Mouse (Mus musculus): Measurements from ENCODE around the gene Rgs12. TPM values are rescaled to one million over a fixed set of nuclear protein-coding genes. Genes with fewer than 3 reads are reported as not detected.

Rgs12 gene
- polyA plus RNA-seq, 1 experiment from 2014 or later = 34.4 TPM

- Histone ChIP-seq H3K9ac (ENCODE audit: low read length) (no peak overlapping the region), H3K4me3 (replicated peaks; ENCODE audit: low read length) (no peak overlapping the region), H3K27me3 (ENCODE audit: control insufficient read depth, insufficient read depth, low read length) (no peaks in the 10 kb centered on the region), H3K9me3 (replicated peaks; ENCODE audit: control insufficient read depth, low read length) (no peaks in the 10 kb centered on the region), H3K4me1 (ENCODE audit: control insufficient read depth, insufficient read depth, low read length) (no peaks in the 10 kb centered on the region), H3K36me3 (ENCODE audit: control insufficient read depth, insufficient read depth, low read length) (no peaks in the 10 kb centered on the region), H3K27ac (ENCODE audit: low read length) (no peak overlapping the region), H3K4me2 (ENCODE audit: low read depth, low read length) (no peak overlapping the region)
- WGBS = 82% methylated on average over 8 of the region's 8 CpGs
- no peak for ATAC-seq (ENCODE audit: insufficient read depth, low FRiP score)
Observed at GRCm38 (mm10) chr5:35070314-35070713, 121.1 kb downstream of the Rgs12 start.

DNA sequence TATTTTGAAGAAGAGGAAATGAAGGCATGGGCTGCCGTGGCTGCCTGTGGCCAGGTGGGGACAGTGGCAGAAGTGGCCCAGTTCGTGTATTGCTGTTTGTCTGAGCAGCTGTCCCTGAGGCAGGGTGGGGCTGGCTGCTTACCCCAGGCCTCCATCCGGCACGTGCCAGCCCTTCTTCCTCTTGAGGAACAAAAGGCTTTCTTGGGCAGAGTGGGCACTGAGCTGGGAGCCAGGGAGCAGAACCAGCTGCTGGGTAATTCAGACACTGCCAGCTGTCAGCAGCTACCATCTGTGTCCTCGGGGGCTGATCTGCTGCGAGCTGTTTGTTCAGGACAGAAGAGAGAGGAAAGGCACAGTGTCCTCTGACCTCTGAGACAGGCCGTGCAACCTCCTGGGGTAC lies 121.7 kb downstream of the Rgs12 start:
- H3K9me3 ChIP-seq (replicated peaks; ENCODE audit: control insufficient read depth, low read length) = no peaks in the 10 kb centered on the region
- H3K36me3 ChIP-seq (ENCODE audit: control insufficient read depth, insufficient read depth, low read length) = no peaks in the 10 kb centered on the region
- H3K4me3 ChIP-seq (replicated peaks; ENCODE audit: low read length) = no peak overlapping the region
- no peak overlapping the region for H3K4me2 ChIP-seq (ENCODE audit: low read depth, low read length)
- no peak for ATAC-seq (ENCODE audit: insufficient read depth, low FRiP score)
- no peaks in the 10 kb centered on the region for H3K4me1 ChIP-seq (ENCODE audit: control insufficient read depth, insufficient read depth, low read length)
- 0 out of 2 replicates have a peak overlapping the region, but pooled peaks have one; percentile 4 for H3K9ac ChIP-seq (ENCODE audit: low read length)
- H3K27ac ChIP-seq (ENCODE audit: low read length) = no peak overlapping the region
- WGBS = 51% methylated on average over 7 of the region's 7 CpGs
- no peaks in the 10 kb centered on the region for H3K27me3 ChIP-seq (ENCODE audit: control insufficient read depth, insufficient read depth, low read length)

DNA sequence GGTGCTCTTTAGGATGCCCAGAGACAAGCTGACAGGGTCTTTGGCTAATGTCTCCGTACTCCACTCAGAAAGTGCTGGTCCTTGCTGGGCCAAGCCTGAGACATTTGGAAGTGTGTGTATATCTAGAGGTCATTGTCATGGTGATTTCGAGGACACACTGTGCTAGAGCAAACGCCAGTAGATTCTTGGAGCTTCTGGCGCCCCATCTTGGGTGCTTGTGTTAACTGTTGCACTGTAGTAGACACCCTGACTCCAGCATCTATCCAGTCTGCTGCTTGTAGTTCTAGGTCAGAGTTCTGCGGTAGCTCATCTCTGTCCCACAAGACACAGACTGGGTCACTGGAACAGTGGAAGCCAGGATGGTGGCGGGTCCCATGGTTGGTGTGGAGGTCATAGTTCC lies 122.6 kb downstream of the Rgs12 start:
- ATAC-seq (ENCODE audit: insufficient read depth, low FRiP score) = no peak
- no peak overlapping the region for H3K9ac ChIP-seq (ENCODE audit: low read length)
- 88% methylated on average over 6 of the region's 6 CpGs for WGBS
- no peaks in the 10 kb centered on the region for H3K36me3 ChIP-seq (ENCODE audit: control insufficient read depth, insufficient read depth, low read length)
- H3K27me3 ChIP-seq (ENCODE audit: control insufficient read depth, insufficient read depth, low read length) = no peaks in the 10 kb centered on the region
- no peaks in the 10 kb centered on the region for H3K4me1 ChIP-seq (ENCODE audit: control insufficient read depth, insufficient read depth, low read length)
- no peak overlapping the region for H3K4me2 ChIP-seq (ENCODE audit: low read depth, low read length)
- no peak overlapping the region for H3K27ac ChIP-seq (ENCODE audit: low read length)
- H3K9me3 ChIP-seq (replicated peaks; ENCODE audit: control insufficient read depth, low read length) = no peaks in the 10 kb centered on the region
- H3K4me3 ChIP-seq (replicated peaks; ENCODE audit: low read length) = no peak overlapping the region

DNA sequence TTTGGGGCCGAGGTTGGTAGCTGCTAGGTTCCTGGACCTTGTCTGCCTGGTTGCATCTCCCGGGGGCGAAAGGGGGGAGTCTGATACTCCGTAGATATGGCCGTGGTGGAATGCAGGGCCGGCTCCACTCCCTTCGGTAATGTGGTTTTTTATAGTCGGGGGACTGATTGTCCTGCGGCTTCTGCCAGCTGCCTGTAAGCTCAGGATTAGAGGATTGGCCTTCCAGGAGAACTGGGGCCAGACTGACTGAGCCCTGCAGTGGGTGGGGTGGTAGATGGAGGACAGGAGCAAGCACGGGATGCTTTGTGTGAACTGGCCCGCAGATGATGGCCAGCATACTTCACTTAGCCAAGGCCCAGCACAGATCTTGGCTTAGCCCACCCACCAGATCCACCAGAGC lies 124.0 kb downstream of the Rgs12 start:
- Histone ChIP-seq H3K36me3 (ENCODE audit: control insufficient read depth, insufficient read depth, low read length) (no peaks in the 10 kb centered on the region), H3K27ac (ENCODE audit: low read length) (no peak overlapping the region), H3K9ac (ENCODE audit: low read length) (no peak overlapping the region), H3K4me1 (ENCODE audit: control insufficient read depth, insufficient read depth, low read length) (no peaks in the 10 kb centered on the region), H3K4me2 (ENCODE audit: low read depth, low read length) (no peak overlapping the region), H3K9me3 (replicated peaks; ENCODE audit: control insufficient read depth, low read length) (no peaks in the 10 kb centered on the region), H3K27me3 (ENCODE audit: control insufficient read depth, insufficient read depth, low read length) (no peaks in the 10 kb centered on the region), H3K4me3 (replicated peaks; ENCODE audit: low read length) (no peak overlapping the region)
- 82% methylated on average over 11 of the region's 11 CpGs for WGBS
- ATAC-seq (ENCODE audit: insufficient read depth, low FRiP score) = no peak

DNA sequence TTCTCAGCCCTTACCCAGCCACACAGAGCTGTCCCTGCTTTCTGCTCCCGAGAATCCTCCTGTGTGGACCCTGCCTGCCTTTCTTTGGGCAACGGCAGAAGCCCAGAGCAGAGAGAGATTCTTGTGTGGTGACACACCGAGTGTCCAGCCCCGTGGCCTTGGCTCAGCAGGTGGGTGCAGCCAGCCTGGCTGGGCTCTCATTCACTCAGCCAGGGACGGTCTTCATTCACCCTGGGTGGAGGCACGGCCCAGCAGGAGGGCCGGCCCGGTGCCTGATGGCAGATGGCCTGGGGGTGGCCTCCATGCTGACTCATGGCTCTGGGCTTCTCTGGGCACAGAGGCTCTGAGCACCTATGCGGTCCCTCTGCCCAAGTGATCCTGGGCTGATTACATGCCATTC lies 124.7 kb downstream of the Rgs12 start:
- Histone ChIP-seq H3K4me3 (replicated peaks; ENCODE audit: low read length) (no peak overlapping the region), H3K27me3 (ENCODE audit: control insufficient read depth, insufficient read depth, low read length) (no peaks in the 10 kb centered on the region), H3K36me3 (ENCODE audit: control insufficient read depth, insufficient read depth, low read length) (no peaks in the 10 kb centered on the region), H3K9me3 (replicated peaks; ENCODE audit: control insufficient read depth, low read length) (no peaks in the 10 kb centered on the region), H3K27ac (ENCODE audit: low read length) (no peak overlapping the region), H3K4me1 (ENCODE audit: control insufficient read depth, insufficient read depth, low read length) (no peaks in the 10 kb centered on the region), H3K4me2 (ENCODE audit: low read depth, low read length) (no peak overlapping the region), H3K9ac (ENCODE audit: low read length) (no peak overlapping the region)
- ATAC-seq (ENCODE audit: insufficient read depth, low FRiP score) = no peak
- 70% methylated on average over 9 of the region's 9 CpGs for WGBS

GRCm38 (mm10) chr5:35076369-35076768 lies 127.1 kb downstream of the Rgs12 start:
- Histone ChIP-seq H3K27ac (ENCODE audit: low read length) (no peak overlapping the region), H3K27me3 (ENCODE audit: control insufficient read depth, insufficient read depth, low read length) (0 out of 2 replicates have a peak, but pooled peaks cover 3% of the 10 kb centered on the region), H3K4me3 (replicated peaks; ENCODE audit: low read length) (no peak overlapping the region), H3K9ac (ENCODE audit: low read length) (no peak overlapping the region), H3K36me3 (ENCODE audit: control insufficient read depth, insufficient read depth, low read length) (no peaks in the 10 kb centered on the region), H3K4me2 (ENCODE audit: low read depth, low read length) (no peak overlapping the region), H3K9me3 (replicated peaks; ENCODE audit: control insufficient read depth, low read length) (no peaks in the 10 kb centered on the region), H3K4me1 (ENCODE audit: control insufficient read depth, insufficient read depth, low read length) (no peaks in the 10 kb centered on the region)
- no peak for ATAC-seq (ENCODE audit: insufficient read depth, low FRiP score)
- WGBS = 81% methylated on average over 1 of the region's 1 CpGs

- no peaks in the 10 kb centered on the region for H3K4me1 ChIP-seq (ENCODE audit: control insufficient read depth, insufficient read depth, low read length)
- no peak overlapping the region for H3K4me2 ChIP-seq (ENCODE audit: low read depth, low read length)
- no peak for ATAC-seq (ENCODE audit: insufficient read depth, low FRiP score)
- 42% methylated on average over 18 of the region's 18 CpGs for whole genome bisulfite sequencing
- H3K9ac ChIP-seq (ENCODE audit: low read length) = no peak overlapping the region
- H3K4me3 ChIP-seq (replicated peaks; ENCODE audit: low read length) = no peak overlapping the region
- H3K36me3 ChIP-seq (ENCODE audit: control insufficient read depth, insufficient read depth, low read length) = no peaks in the 10 kb centered on the region
- H3K27ac ChIP-seq (ENCODE audit: low read length) = no peak overlapping the region
- 0 out of 2 replicates have a peak, but pooled peaks cover 3% of the 10 kb centered on the region for H3K27me3 ChIP-seq (ENCODE audit: control insufficient read depth, insufficient read depth, low read length)
- no peaks in the 10 kb centered on the region for H3K9me3 ChIP-seq (replicated peaks; ENCODE audit: control insufficient read depth, low read length)
Observed at GRCm38 (mm10) chr5:35079101-35079500, 129.9 kb downstream of the Rgs12 start.

- H3K27me3 ChIP-seq (ENCODE audit: control insufficient read depth, insufficient read depth, low read length) = no peaks in the 10 kb centered on the region
- ATAC-seq (ENCODE audit: insufficient read depth, low FRiP score) = no peak
Observed at GRCm38 (mm10) chr5:35084913-35085312, 135.7 kb downstream of the Rgs12 start.

DNA sequence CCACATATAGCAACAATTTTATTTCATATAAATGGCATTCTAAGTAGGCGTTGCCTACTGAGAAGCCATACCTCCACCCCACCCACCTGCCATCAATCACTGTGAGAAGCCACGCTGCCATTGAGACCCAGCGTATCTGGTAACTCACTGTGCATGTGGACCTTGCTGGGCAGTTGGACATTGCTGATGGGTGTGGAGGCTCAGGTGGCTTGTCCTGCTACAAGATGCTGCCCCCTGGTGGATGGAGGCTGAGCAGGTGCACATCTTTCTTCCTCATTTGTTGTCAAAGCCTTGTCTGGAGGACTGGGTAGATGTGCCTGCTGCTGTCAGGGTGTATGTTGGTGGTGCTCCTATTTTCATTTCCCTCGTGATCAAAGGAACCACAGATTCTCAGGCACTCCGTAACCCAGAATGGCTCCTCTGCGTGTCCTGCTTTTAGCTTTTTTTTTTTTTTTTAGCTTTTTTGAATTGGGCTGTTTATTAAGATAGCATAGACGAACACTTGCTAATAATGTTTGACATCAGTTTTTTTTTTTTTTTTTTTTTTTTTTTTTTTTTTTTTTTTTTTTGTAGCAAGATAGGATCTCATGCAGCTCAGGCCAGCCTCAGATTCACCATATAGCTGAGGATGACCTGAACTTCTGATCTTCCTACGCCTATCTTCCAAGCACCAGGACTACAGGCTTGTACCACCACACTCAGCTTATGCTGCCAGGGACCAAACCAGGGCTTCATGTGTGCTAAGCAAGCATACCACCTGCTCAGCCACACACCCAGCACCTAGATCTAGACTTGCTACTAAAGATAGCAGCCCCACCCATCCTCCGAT lies 139.8 kb downstream of the Rgs12 start:
- no peaks in the 10 kb centered on the region for H3K9me3 ChIP-seq (replicated peaks; ENCODE audit: control insufficient read depth, low read length)
- H3K27ac ChIP-seq (ENCODE audit: low read length) = no peak overlapping the region
- H3K4me1 ChIP-seq (ENCODE audit: control insufficient read depth, insufficient read depth, low read length) = no peaks in the 10 kb centered on the region
- H3K9ac ChIP-seq (ENCODE audit: low read length) = no peak overlapping the region
- H3K4me3 ChIP-seq (replicated peaks; ENCODE audit: low read length) = no peak overlapping the region
- ATAC-seq (ENCODE audit: insufficient read depth, low FRiP score) = no peak
- 58% methylated on average over 9 of the region's 9 CpGs for WGBS
- H3K27me3 ChIP-seq (ENCODE audit: control insufficient read depth, insufficient read depth, low read length) = no peaks in the 10 kb centered on the region
- no peak overlapping the region for H3K4me2 ChIP-seq (ENCODE audit: low read depth, low read length)
- peaks cover 4% of the 10 kb centered on the region; the same call in 1 of the 2 replicates for H3K36me3 ChIP-seq (ENCODE audit: control insufficient read depth, insufficient read depth, low read length)

More at GRCm38 (mm10) chr5:35084913-35085312, 135.7 kb downstream of the Rgs12 start:
- WGBS = 77% methylated on average over 3 of the region's 3 CpGs
- H3K27ac ChIP-seq (ENCODE audit: low read length) = no peak overlapping the region
- no peak overlapping the region for H3K4me2 ChIP-seq (ENCODE audit: low read depth, low read length)
- H3K9ac ChIP-seq (ENCODE audit: low read length) = no peak overlapping the region
- H3K4me1 ChIP-seq (ENCODE audit: control insufficient read depth, insufficient read depth, low read length) = no peaks in the 10 kb centered on the region
- H3K9me3 ChIP-seq (replicated peaks; ENCODE audit: control insufficient read depth, low read length) = no peaks in the 10 kb centered on the region
- no peaks in the 10 kb centered on the region for H3K36me3 ChIP-seq (ENCODE audit: control insufficient read depth, insufficient read depth, low read length)
- no peak overlapping the region for H3K4me3 ChIP-seq (replicated peaks; ENCODE audit: low read length)
